Mouse (Mus musculus) colon, adult 2 months (tissue): ENCODE results near the gene 5830473C10Rik. TPM values are rescaled to one million over a fixed set of nuclear protein-coding genes. Genes with fewer than 3 reads are reported as not detected.

Source experiments
- polyA plus RNA-seq: library from polyadenylated mRNA; depleted of rRNA; stranded (reverse); fragments of >200 nt; gene quantifications from 2 replicates; pipeline ENCODE4 v1.2.3, GENCODE M21; 2012; rRNA removed

The 5830473C10Rik gene
- 0.05 and 0.07 TPM in 2 replicates for polyA plus RNA-seq

DNA sequence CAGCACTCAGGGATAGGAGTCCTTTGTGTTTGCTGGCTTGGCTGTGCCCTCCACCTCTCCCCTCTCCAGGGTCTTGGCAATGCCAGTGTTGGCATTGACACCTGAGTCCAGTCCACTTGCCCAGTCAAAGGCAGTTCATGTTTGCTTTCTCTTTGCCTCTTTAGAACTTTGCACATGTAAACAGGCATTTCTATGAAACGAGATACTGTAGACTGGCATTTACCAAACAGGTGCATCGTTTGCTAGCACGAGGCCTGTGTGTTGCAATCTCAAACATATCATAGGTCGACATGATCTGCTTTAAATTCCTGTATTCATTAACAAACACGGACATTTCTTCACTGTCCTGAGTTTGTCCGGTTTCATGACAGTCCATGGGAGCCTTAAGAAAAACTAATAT, at the start of gene 5830473C10Rik:
5830473C10Rik (plus strand) TSS at position 365 of the 400 bp plus-strand sequence.

GRCm38 (mm10) chr5:90518356-90519100, 42.4 kb upstream of the 5830473C10Rik start, which contains the start of gene Afm:
TSS of gene Afm (plus strand) at chr5:90518932.

DNA sequence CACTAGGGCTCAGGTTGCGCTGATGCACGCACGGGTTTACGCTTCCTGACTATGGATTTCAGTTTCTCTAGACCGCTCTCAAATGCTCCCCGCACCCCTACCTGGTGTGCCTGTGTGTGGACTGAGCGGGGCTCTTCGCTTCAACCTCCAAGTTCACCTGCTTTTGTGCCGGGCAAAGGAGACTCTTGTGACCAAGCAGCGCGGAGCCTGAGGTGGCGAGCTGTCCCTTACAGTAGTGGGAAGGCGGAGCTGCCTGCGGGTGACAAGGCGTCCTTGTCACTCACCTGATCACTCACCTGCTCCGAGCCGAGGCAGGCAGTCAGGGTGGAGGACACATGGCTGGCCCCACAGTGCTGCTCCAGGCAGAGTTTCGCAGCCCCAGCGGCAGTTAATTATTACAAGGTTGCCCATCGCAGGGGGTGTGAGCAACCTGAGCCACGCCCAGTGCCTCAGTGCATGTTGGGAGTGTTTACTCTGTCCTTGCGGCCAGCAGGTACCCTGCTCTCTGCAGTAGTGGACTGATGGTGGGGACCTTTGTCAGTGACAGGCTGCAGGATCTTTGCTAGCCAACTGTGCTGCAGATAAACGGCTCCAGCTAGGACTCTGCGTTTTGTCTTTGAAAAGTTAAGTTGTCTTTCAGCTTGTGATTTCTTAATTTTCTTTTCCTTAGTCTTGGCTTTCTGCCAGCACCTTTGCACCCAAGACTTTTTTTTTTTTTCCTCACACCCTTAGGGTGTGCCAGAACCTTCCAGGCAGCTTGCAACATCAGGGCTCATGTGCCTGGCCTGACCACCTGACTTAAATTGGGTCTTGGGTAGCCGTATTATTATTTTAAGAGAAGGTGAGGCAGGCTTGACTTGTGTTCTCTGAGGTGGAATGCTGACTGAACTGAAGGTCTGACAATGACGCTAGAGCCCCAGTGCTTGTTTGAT, 79.6 kb downstream of the 5830473C10Rik start, which contains the start of gene Rassf6:
Rassf6 (minus strand) TSS at position 372 of the 932 bp plus-strand sequence.

Other genes starting within 250 kb of the 5830473C10Rik start
- gene Ankrd17, start 194.5 kb upstream of the 5830473C10Rik start, polyA plus RNA-seq, result 15.2 and 17.3 TPM in 2 replicates
- gene Gm9958, start 193.9 kb upstream of the 5830473C10Rik start, polyA plus RNA-seq, result 0.59 and 0.76 TPM in 2 replicates
- gene Alb, start 100.2 kb upstream of the 5830473C10Rik start, polyA plus RNA-seq, result 1.5 and 2.0 TPM in 2 replicates
- gene Afp, start 70.4 kb upstream of the 5830473C10Rik start, polyA plus RNA-seq, result not detected in 2 replicates
- gene Afm, start 42.2 kb upstream of the 5830473C10Rik start, polyA plus RNA-seq, result 0.13 and 0.29 TPM in 2 replicates
- gene Rassf6, start 79.5 kb downstream of the 5830473C10Rik start, polyA plus RNA-seq, result 9.2 and 19.7 TPM in 2 replicates
- 0.41 and 0.45 TPM in 2 replicates for gene Cxcl5, start 198.3 kb downstream of the 5830473C10Rik start, polyA plus RNA-seq
- 0.35 and 0.80 TPM in 2 replicates for gene Ppbp, start 207.4 kb downstream of the 5830473C10Rik start, polyA plus RNA-seq
- 33.8 and 64.8 TPM in 2 replicates for gene Pf4, start 211.3 kb downstream of the 5830473C10Rik start, polyA plus RNA-seq
- gene Cxcl3, start 225.0 kb downstream of the 5830473C10Rik start, polyA plus RNA-seq, result 0.22 TPM in 1 of 2 replicates, not detected in the other
- not detected in 2 replicates for gene Cxcl15, start 233.4 kb downstream of the 5830473C10Rik start, polyA plus RNA-seq